Mouse (Mus musculus) kidney, embryonic 15.5 days (tissue): ENCODE measurements at regions not wholly inside any gene's neighbourhood (a gene's known extent, or its start where the extent isn't known, plus 50 kb on each side); places are given as distances from the start of the nearest gene placed in this dataset.

Experiments
- ATAC-seq: fragments of 200-750 bp; cut with Nextera tagmentation; replicated peaks from 2 replicates; pipeline ENCODE4 v1.8.0; 2017; ENCODE audit warnings: moderate TSS enrichment; ENCODE audit not compliant: low FRiP score
- H3K27ac ChIP-seq: fragments of 300-500 bp; sonication (generic); 2 replicates; pipeline ENCODE4 v1.5.1; 2015; ENCODE audit warnings: mild to moderate bottlenecking, inconsistent platforms
- H3K27me3 ChIP-seq: fragments of 300-500 bp; sonication (generic); 2 replicates; pipeline ENCODE4 v1.6.1; 2015; ENCODE audit warnings: inconsistent platforms
- H3K36me3 ChIP-seq: fragments of 300-500 bp; sonication (generic); 2 replicates; pipeline ENCODE4 v1.6.1; 2015; ENCODE audit warnings: inconsistent platforms
- H3K4me1 ChIP-seq: fragments of 300-500 bp; sonication (generic); 2 replicates; pipeline ENCODE4 v1.6.1; 2015; ENCODE audit warnings: inconsistent platforms
- H3K4me2 ChIP-seq: fragments of 300-500 bp; sonication (generic); 2 replicates; pipeline ENCODE4 v1.6.1; 2015; ENCODE audit warnings: moderate library complexity, mild to moderate bottlenecking, inconsistent platforms
- H3K4me3 ChIP-seq: fragments of 300-500 bp; sonication (generic); replicated peaks from 2 replicates; pipeline ENCODE4 v1.5.1; 2015; ENCODE audit warnings: mild to moderate bottlenecking, inconsistent platforms
- H3K9ac ChIP-seq: fragments of 300-500 bp; sonication (generic); 2 replicates; pipeline ENCODE4 v1.6.1; 2015; ENCODE audit warnings: mild to moderate bottlenecking, inconsistent platforms
- H3K9me3 ChIP-seq: fragments of 300-500 bp; sonication (generic); replicated peaks from 2 replicates; pipeline ENCODE4 v1.6.1; 2016; ENCODE audit warnings: inconsistent platforms
- WGBS: fragments of 180-500 bp; shearing (Covaris S2); methylation state at CpG from one replicate; pipeline ENCODE4 v1.1.7; 2015; ENCODE audit warnings: mixed read lengths; 5-methylcytosine and 5-hydroxymethylcytosine counted together

DNA sequence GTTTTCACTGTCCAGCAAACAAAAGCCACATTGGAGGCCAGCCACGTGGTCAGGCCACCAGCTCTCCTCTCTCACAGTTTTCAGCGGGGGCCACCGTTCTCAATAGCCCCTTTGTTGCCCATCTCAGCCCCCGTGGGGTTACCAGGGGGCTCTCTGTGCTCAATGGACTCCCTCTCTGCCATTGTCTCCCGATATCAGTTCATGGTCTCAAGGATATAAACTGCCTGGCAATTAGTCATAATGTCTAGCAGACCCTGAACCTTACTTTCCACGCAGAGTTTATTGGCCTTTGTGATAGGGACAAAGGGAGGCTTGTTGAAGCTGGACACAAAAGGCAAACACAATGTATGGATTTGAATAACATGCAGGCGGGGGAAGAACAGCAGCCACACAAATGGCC lies 345.9 kb upstream of the Maf start:
- Histone ChIP-seq H3K4me3 (no peak overlapping the region), H3K4me2 (no peak overlapping the region), H3K27ac (no peak overlapping the region), H3K36me3 (no peaks in the 10 kb centered on the region), H3K9ac (no peak overlapping the region), H3K4me1 (no peaks in the 10 kb centered on the region), H3K9me3 (no peaks in the 10 kb centered on the region), H3K27me3 (no peaks in the 10 kb centered on the region)
- 63% methylated on average over 7 of the region's 7 CpGs for WGBS
- no peak for ATAC-seq

DNA sequence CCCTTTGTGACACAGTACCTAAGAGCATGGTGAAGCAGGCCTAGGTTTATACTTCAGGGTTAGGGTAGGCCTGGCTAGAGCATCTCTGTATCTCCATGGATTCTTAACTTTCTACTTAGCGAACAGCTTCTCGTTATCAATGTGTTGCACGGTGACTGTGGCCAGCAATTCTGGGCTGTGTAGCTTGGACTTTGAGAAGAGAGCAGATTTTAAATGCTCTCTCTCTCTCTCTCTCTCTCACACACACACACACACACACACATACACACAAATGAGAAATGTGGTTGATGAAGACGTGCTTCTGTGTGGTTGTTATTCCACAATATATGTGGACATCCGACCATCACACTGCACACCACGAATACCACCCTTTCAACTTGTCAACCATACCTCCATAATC lies 345.4 kb upstream of the Maf start:
- H3K4me3 ChIP-seq: no peak overlapping the region
- no peaks in the 10 kb centered on the region for H3K9me3 ChIP-seq
- H3K36me3 ChIP-seq: no peaks in the 10 kb centered on the region
- H3K27me3 ChIP-seq: no peaks in the 10 kb centered on the region
- 87% methylated on average over 6 of the region's 6 CpGs for WGBS
- no peak overlapping the region for H3K27ac ChIP-seq
- ATAC-seq: no peak
- no peak overlapping the region for H3K4me2 ChIP-seq
- no peaks in the 10 kb centered on the region for H3K4me1 ChIP-seq
- no peak overlapping the region for H3K9ac ChIP-seq

DNA sequence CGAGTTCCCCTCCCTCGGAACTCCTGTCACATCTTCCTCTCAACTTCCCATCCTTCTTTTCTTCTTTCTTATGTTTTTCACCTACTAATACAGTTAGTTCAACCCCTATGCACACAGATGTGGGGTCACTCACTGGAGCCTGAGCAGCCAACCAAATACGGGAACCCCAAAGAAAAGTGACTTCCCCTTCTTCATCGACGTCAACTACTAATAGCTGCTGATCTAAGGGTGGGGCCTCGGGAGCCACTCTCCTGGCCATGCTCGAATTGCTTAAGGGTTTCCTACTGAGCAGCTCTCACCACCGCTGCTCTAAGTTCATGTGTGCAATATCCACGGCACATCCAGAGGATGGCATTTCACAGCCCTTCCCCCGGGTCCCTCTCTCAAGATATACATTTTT lies 340.9 kb upstream of the Maf start:
- no peak overlapping the region for H3K9ac ChIP-seq
- H3K9me3 ChIP-seq: no peaks in the 10 kb centered on the region
- ATAC-seq: no peak
- no peak overlapping the region for H3K4me2 ChIP-seq
- H3K27me3 ChIP-seq: no peaks in the 10 kb centered on the region
- no peaks in the 10 kb centered on the region for H3K4me1 ChIP-seq
- 80% methylated on average over 10 of the region's 10 CpGs for WGBS
- H3K36me3 ChIP-seq: no peaks in the 10 kb centered on the region
- H3K27ac ChIP-seq: no peak overlapping the region
- no peak overlapping the region for H3K4me3 ChIP-seq

DNA sequence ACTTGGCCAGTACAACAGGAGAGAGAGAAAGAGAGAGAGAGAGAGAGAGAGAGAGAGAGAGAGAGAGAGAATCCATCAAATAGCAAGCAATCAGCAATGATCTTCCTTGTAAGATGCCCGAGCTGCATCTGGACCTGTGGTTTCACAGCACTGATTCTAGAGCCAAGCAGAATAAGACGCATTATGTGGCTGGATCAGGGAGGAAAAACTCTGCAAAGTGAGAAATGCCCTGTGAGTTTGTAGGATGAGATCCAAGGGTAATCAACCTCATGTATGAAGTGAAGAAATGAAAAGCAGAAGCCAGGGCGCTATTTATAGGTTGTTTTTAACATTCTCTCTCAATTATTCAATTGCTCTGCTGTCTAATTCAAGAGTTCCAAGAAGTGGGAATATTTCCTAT lies 339.3 kb upstream of the Maf start:
- Histone ChIP-seq H3K36me3 (no peaks in the 10 kb centered on the region), H3K9ac (no peak overlapping the region), H3K27me3 (no peaks in the 10 kb centered on the region), H3K27ac (no peak overlapping the region), H3K4me3 (no peak overlapping the region), H3K9me3 (no peaks in the 10 kb centered on the region), H3K4me2 (no peak overlapping the region), H3K4me1 (no peaks in the 10 kb centered on the region)
- ATAC-seq: no peak
- WGBS: 74% methylated on average over 3 of the region's 3 CpGs

DNA sequence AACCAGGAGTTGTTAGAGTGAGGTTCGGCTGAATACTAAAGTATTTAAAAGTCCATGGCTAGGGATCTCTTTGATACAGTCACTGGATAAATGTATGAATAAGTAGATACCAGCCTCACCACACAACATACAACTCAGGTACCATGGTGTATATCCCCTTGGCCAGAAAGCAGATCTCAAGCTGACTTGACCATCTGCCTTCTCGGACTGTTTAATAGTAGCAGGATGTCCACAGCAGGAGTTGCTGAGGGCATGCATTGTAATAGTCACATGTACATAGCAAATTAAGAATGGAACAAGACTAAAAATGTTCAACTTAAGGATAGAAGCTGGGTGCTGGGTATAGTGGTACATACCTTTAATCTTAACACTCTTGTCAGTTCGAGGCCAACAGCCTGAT lies 337.9 kb upstream of the Maf start:
- WGBS: 90% methylated on average over 3 of the region's 3 CpGs
- no peak overlapping the region for H3K4me2 ChIP-seq

DNA sequence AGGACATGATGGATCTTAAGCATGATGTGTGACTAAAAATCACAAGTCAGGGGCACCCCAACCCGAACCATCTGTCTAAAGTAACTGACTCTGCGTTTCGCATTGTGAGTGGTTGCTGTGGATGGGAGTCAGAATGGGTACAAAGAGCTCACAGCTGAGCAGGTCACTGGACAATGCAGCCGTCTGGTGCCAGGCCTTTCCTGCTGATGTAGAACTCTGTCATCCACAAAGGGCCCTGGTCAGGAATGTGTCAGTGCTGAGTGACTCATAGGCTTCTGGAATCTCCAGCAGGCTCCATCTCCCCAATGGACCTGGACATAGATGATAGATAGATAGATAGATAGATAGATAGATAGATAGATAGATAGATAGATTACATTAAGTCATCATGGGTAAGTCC lies 335.8 kb upstream of the Maf start:
- Histone ChIP-seq H3K4me2 (no peak overlapping the region), H3K4me1 (no peaks in the 10 kb centered on the region), H3K27ac (no peak overlapping the region), H3K36me3 (no peaks in the 10 kb centered on the region), H3K27me3 (no peaks in the 10 kb centered on the region), H3K4me3 (no peak overlapping the region), H3K9ac (no peak overlapping the region), H3K9me3 (no peaks in the 10 kb centered on the region)
- 83% methylated on average over 4 of the region's 4 CpGs for WGBS
- no peak for ATAC-seq

More for the DNA sequence above, 337.9 kb upstream of the Maf start:
- Histone ChIP-seq H3K9ac (no peak overlapping the region), H3K4me1 (no peaks in the 10 kb centered on the region), H3K4me3 (no peak overlapping the region), H3K9me3 (no peaks in the 10 kb centered on the region), H3K27ac (no peak overlapping the region), H3K36me3 (no peaks in the 10 kb centered on the region), H3K27me3 (no peaks in the 10 kb centered on the region)
- ATAC-seq: no peak

- Histone ChIP-seq H3K4me3 (no peak overlapping the region), H3K4me1 (no peaks in the 10 kb centered on the region), H3K27ac (no peak overlapping the region), H3K36me3 (no peaks in the 10 kb centered on the region), H3K27me3 (no peaks in the 10 kb centered on the region), H3K9me3 (no peaks in the 10 kb centered on the region), H3K9ac (no peak overlapping the region), H3K4me2 (no peak overlapping the region)
- 93% methylated on average over 10 of the region's 10 CpGs for WGBS
- ATAC-seq: no peak
Measured at GRCm38 (mm10) chr8:116030966-116031365, 323.4 kb upstream of the Maf start.

DNA sequence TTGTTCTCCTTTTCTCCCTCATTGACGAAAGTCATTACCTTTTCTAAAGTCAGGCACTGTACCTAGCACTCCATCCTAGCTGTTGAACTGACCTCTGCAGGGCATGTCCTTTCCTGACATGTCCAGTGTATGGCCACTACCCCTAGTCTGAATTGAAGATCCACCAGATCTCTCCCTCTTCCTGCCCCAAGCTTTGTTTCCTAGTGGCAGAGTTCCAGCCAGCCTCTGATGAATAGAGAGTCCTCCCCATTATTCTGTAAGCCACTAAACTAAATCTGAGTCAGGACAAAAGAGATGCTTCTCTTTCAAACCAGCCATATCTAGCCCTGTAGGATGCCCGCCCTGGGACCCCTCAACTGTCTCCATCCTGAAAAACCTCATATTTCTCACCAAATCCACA lies 317.7 kb upstream of the Maf start:
- H3K36me3 ChIP-seq: no peaks in the 10 kb centered on the region
- H3K4me1 ChIP-seq: no peaks in the 10 kb centered on the region
- no peak overlapping the region for H3K4me3 ChIP-seq
- no peak overlapping the region for H3K4me2 ChIP-seq
- 80% methylated on average over 2 of the region's 2 CpGs for WGBS
- H3K9ac ChIP-seq: no peak overlapping the region
- ATAC-seq: no peak
- no peaks in the 10 kb centered on the region for H3K27me3 ChIP-seq
- H3K27ac ChIP-seq: no peak overlapping the region
- no peaks in the 10 kb centered on the region for H3K9me3 ChIP-seq

- Histone ChIP-seq H3K4me2 (no peak overlapping the region), H3K9ac (no peak overlapping the region), H3K27ac (no peak overlapping the region), H3K9me3 (no peaks in the 10 kb centered on the region), H3K36me3 (no peaks in the 10 kb centered on the region), H3K27me3 (no peaks in the 10 kb centered on the region), H3K4me3 (no peak overlapping the region), H3K4me1 (no peaks in the 10 kb centered on the region)
- 80% methylated on average over 4 of the region's 4 CpGs for WGBS
- ATAC-seq: no peak
Measured at GRCm38 (mm10) chr8:116024811-116025210, 317.2 kb upstream of the Maf start.

DNA sequence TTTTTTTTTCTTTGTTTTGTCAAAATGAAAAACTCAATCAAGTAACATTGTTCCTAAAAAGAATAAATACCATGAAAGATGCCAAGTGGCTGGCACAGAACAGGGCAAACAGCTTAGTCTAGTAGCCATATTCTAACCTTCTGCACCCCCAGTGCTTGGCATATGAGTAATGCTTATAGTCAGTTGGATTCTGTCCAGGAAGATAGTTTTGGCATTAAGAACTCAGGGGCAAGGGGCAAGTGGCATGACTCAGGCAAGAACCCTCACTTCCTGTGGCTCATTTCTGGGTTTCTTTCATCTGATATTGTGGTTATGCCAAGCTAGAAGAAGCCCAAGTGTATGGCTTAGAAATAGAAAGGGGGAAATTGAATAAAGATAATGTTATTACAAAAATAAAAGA lies 314.1 kb upstream of the Maf start:
- Histone ChIP-seq H3K9ac (no peak overlapping the region), H3K27ac (no peak overlapping the region), H3K36me3 (no peaks in the 10 kb centered on the region), H3K4me2 (no peak overlapping the region), H3K27me3 (no peaks in the 10 kb centered on the region), H3K4me1 (no peaks in the 10 kb centered on the region), H3K4me3 (no peak overlapping the region), H3K9me3 (no peaks in the 10 kb centered on the region)
- no peak for ATAC-seq

GRCm38 (mm10) chr8:115995320-115995719 lies 287.7 kb upstream of the Maf start:
- Histone ChIP-seq H3K27ac (no peak overlapping the region), H3K36me3 (no peaks in the 10 kb centered on the region), H3K4me2 (no peak overlapping the region), H3K9me3 (no peaks in the 10 kb centered on the region), H3K27me3 (no peaks in the 10 kb centered on the region), H3K9ac (no peak overlapping the region), H3K4me3 (no peak overlapping the region), H3K4me1 (no peaks in the 10 kb centered on the region)
- WGBS: 83% methylated on average over 5 of the region's 5 CpGs
- ATAC-seq: no peak

DNA sequence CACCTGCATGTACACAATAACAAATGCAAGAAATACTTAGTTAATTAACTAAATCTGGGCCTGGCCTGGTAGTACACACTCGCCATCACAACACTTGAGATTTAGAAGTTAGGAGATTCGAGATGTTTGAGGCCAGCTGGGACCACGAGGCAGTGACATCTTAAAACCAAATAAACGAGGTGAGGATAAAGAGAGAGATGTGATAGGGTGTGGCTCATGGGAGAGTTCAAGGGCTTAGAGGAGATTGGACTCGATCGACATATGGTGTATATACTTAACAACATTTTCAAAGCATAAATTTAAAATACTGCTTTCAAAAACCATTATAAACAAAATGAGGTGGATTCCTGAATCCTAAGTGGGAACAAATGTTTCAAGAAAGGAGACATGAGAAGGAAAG lies 284.4 kb upstream of the Maf start:
- H3K27ac ChIP-seq: no peak overlapping the region
- H3K9ac ChIP-seq: no peak overlapping the region
- no peak for ATAC-seq
- 84% methylated on average over 6 of the region's 6 CpGs for WGBS
- no peaks in the 10 kb centered on the region for H3K36me3 ChIP-seq
- no peaks in the 10 kb centered on the region for H3K27me3 ChIP-seq
- no peaks in the 10 kb centered on the region for H3K9me3 ChIP-seq
- H3K4me1 ChIP-seq: no peaks in the 10 kb centered on the region
- H3K4me2 ChIP-seq: no peak overlapping the region
- H3K4me3 ChIP-seq: no peak overlapping the region

GRCm38 (mm10) chr8:115983397-115983796 lies 275.8 kb upstream of the Maf start:
- Histone ChIP-seq H3K4me1 (no peaks in the 10 kb centered on the region), H3K4me3 (no peak overlapping the region), H3K36me3 (no peaks in the 10 kb centered on the region), H3K9me3 (no peaks in the 10 kb centered on the region), H3K27ac (peak overlapping the region; percentile 22; the same call in 1 of the 2 replicates), H3K27me3 (no peaks in the 10 kb centered on the region), H3K4me2 (no peak overlapping the region), H3K9ac (no peak overlapping the region)
- WGBS: 43% methylated on average over 6 of the region's 6 CpGs
- ATAC-seq: peak; percentile 71
